Mouse (Mus musculus) intestine, postnatal 0 days (tissue): ENCODE measurements around the gene Copz2. TPM values are rescaled to one million over a fixed set of nuclear protein-coding genes. Genes with fewer than 3 reads are reported as not detected.

Experiments
- ATAC-seq: fragments of 200-750 bp; cut with Nextera tagmentation; 2 replicates; pipeline ENCODE4 v1.8.0; 2017; ENCODE audit warnings: mild to moderate bottlenecking, moderate TSS enrichment, moderate library complexity
- H3K27ac ChIP-seq: fragments of 300-500 bp; sonication (generic); 2 replicates; pipeline ENCODE4 v1.5.1; 2014; ENCODE audit warnings: mild to moderate bottlenecking, low read depth, low read length, moderate library complexity
- H3K27me3 ChIP-seq: fragments of 300-500 bp; sonication (generic); replicated peaks from 2 replicates; pipeline ENCODE4 v1.6.1; 2014; ENCODE audit warnings: low read length, mixed read lengths; ENCODE audit not compliant: control insufficient read depth, insufficient read depth
- H3K36me3 ChIP-seq: fragments of 300-500 bp; sonication (generic); 2 replicates; pipeline ENCODE4 v1.6.1; 2014; ENCODE audit warnings: mild to moderate bottlenecking, moderate library complexity; ENCODE audit not compliant: control insufficient read depth, insufficient read depth
- H3K4me1 ChIP-seq: fragments of 300-500 bp; sonication (generic); replicated peaks from 2 replicates; pipeline ENCODE4 v1.6.1; 2014; ENCODE audit warnings: antibody characterized with exemption, low read length, mixed read lengths; ENCODE audit not compliant: control insufficient read depth, insufficient read depth
- H3K4me2 ChIP-seq: fragments of 300-500 bp; sonication (generic); replicated peaks from 2 replicates; pipeline ENCODE4 v1.6.1; 2014; ENCODE audit warnings: low read depth, mild to moderate bottlenecking, moderate library complexity
- H3K4me3 ChIP-seq: fragments of 300-500 bp; sonication (generic); 2 replicates; pipeline ENCODE4 v1.5.1; 2014; ENCODE audit warnings: low read depth, low read length
- H3K9ac ChIP-seq: fragments of 300-500 bp; sonication (generic); 2 replicates; pipeline ENCODE4 v1.6.1; 2014; ENCODE audit warnings: mild to moderate bottlenecking, low read depth, low read length
- H3K9me3 ChIP-seq: fragments of 300-500 bp; sonication (generic); 2 replicates; pipeline ENCODE4 v1.6.1; 2016; ENCODE audit warnings: mixed run types; ENCODE audit not compliant: control insufficient read depth
- CTCF ChIP-seq: sonication (generic); IDR thresholded peaks from 2 replicates; pipeline ENCODE4 v1.5.1; 2016; ENCODE audit warnings: low read depth, mild to moderate bottlenecking, control low read depth, antibody characterized with exemption, moderate library complexity
- WGBS: fragments of 180-500 bp; shearing (Covaris S2); extraction: QIAGEN DNeasy Blood & Tissue Kit; methylation state at CpG from one replicate; pipeline ENCODE4 v1.1.7; 2014; 5-methylcytosine and 5-hydroxymethylcytosine counted together
- polyA plus RNA-seq: library from polyadenylated mRNA; unstranded; fragments of >200 nt; fragmentation: Nextera tagmentation; extraction: Ambion mirVana; gene quantifications from 2 replicates; pipeline ENCODE4 v1.2.1, GENCODE M21; 2015

Gene Copz2
- polyA plus RNA-seq, 1 experiment from 2014 or later, result 46.8 TPM

- no peak for ATAC-seq
- 79% methylated on average over 4 of the region's 4 CpGs for WGBS
- Histone ChIP-seq H3K36me3 (no peaks in the 10 kb centered on the region), H3K27ac (no peak overlapping the region), H3K9me3 (no peaks in the 10 kb centered on the region), H3K9ac (no peak overlapping the region), H3K4me2 (no peak overlapping the region), H3K27me3 (peaks cover 8% of the 10 kb centered on the region), H3K4me3 (no peak overlapping the region), H3K4me1 (no peaks in the 10 kb centered on the region)
- no peak for TF ChIP-seq CTCF
These were observed 10.0 kb downstream of the Copz2 start for GRCm38 (mm10) chr11:96859635-96860034.

- Histone ChIP-seq H3K4me1 (no peaks in the 10 kb centered on the region), H3K27ac (no peak overlapping the region), H3K36me3 (no peaks in the 10 kb centered on the region), H3K27me3 (peaks cover 8% of the 10 kb centered on the region), H3K9me3 (no peaks in the 10 kb centered on the region), H3K9ac (no peak overlapping the region), H3K4me3 (no peak overlapping the region), H3K4me2 (no peak overlapping the region)
- TF ChIP-seq CTCF, result peak; percentile 94
- peak; percentile 11; the same call in 1 of the 2 replicates for ATAC-seq
- whole genome bisulfite sequencing, result 7% methylated on average over 8 of the region's 8 CpGs
These were observed 10.9 kb downstream of the Copz2 start for GRCm38 (mm10) chr11:96860564-96860963.

- ATAC-seq, result peak; percentile 12
- Histone ChIP-seq H3K27me3 (peaks cover 8% of the 10 kb centered on the region), H3K4me3 (peak overlapping the region; percentile 38), H3K36me3 (no peaks in the 10 kb centered on the region), H3K9me3 (no peaks in the 10 kb centered on the region), H3K27ac (no peak overlapping the region), H3K4me2 (peak overlapping the region; percentile 76), H3K9ac (peak overlapping the region; percentile 23; the same call in 1 of the 2 replicates), H3K4me1 (no peaks in the 10 kb centered on the region)
- no peak for TF ChIP-seq CTCF
- WGBS, result under 1% methylated on average over 20 of the region's 20 CpGs
These were observed 11.8 kb downstream of the Copz2 start for GRCm38 (mm10) chr11:96861446-96861845.

DNA sequence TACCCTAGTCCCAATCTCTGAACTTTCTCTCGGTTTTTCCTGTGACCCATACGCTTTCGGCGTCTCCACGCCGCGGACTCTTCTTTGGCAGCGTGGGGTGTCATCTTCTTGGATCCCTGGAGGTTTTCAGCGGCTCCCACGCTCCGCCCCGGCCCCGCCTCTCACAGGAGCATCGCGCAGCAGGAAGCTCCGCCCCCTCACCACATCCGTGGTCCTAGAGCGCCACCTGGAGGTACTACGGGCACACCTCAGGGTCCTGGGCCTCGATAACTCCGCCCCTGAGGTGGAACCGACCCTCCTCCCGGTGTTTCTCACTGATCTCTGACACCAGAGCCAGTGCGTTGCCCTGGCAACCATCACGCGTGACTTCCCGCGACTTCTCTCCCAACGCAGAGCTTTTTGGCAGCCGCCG is 12.2 kb downstream of the Copz2 start:
- Histone ChIP-seq H3K36me3 (no peaks in the 10 kb centered on the region), H3K4me2 (peak overlapping the region; percentile 76), H3K9me3 (no peaks in the 10 kb centered on the region), H3K9ac (peak overlapping the region; percentile 23; the same call in 1 of the 2 replicates), H3K4me1 (no peaks in the 10 kb centered on the region), H3K4me3 (peak overlapping the region; percentile 38), H3K27me3 (peaks cover 8% of the 10 kb centered on the region), H3K27ac (no peak overlapping the region)
- WGBS, result under 1% methylated on average over 31 of the region's 31 CpGs
- TF ChIP-seq CTCF, result peak; percentile 99
- peak; percentile 78 for ATAC-seq

DNA sequence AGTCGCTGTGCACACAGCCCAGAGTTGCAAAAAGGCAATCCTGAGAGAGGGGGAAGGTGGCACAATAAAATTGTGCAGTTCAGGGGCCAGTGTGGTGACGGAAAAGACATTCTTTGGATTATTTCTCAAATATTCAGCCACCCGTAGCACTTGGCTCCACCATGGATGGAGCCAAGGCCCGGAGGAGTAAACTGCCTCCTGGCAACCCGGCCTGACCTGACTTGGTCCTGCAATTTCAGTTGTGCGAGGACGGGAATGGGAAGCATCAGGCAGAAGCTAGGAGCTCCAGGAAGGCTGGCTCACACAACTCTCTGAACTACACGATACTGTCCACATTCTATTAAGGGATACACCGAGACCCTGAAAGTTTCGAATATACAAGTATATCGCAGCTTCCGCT is 12.9 kb downstream of the Copz2 start:
- H3K4me3 ChIP-seq, result no peak overlapping the region; the same call in 1 of the 2 replicates
- H3K4me2 ChIP-seq, result peak overlapping the region; percentile 76; the same call in 1 of the 2 replicates
- H3K27me3 ChIP-seq, result peaks cover 8% of the 10 kb centered on the region
- no peaks in the 10 kb centered on the region for H3K9me3 ChIP-seq
- no peak for TF ChIP-seq CTCF
- no peaks in the 10 kb centered on the region for H3K36me3 ChIP-seq
- no peak overlapping the region for H3K9ac ChIP-seq
- no peaks in the 10 kb centered on the region for H3K4me1 ChIP-seq
- H3K27ac ChIP-seq, result no peak overlapping the region
- whole genome bisulfite sequencing, result 81% methylated on average over 12 of the region's 12 CpGs
- no peak for ATAC-seq

DNA sequence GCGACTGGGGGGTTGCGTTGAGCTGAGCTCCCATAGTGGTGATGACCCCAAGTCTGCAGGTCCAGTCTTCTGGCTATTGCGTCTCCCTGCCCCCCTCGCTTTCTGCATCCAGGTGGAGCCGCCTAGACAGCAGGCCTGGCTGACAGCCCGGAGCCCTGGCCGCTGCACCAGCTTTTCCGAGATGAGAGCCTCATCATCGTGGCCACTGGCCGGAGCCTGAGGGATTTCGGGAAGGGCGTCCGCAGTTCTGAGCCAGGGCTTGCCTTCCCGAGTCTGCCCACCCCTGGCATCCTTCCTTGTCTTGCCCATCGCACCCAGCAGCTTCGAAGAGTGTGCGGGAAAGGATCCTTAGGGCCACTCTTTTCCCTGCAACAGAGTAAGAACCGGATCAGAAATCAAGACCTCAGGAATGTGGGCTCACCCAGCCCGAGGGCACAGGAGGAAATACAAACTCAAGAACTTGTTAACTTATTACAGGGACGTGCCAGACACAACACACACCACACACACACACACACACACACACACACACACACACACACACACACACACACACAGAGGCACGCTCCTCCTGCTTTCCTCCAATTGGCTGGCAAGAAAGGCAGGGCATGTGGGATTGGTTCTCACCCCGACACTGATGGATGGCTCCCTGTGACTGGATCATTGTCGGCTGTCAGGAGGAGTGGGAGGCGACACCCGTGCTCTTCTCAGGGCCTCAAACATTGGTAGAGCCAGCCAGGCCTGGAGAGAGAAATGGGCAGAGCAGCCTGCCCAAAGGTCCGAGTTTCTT is 13.7 kb downstream of the Copz2 start:
- no peak for ATAC-seq
- Histone ChIP-seq H3K9me3 (no peaks in the 10 kb centered on the region), H3K9ac (no peak overlapping the region), H3K27me3 (peaks cover 8% of the 10 kb centered on the region), H3K27ac (no peak overlapping the region), H3K4me3 (no peak overlapping the region), H3K4me1 (no peaks in the 10 kb centered on the region), H3K36me3 (no peaks in the 10 kb centered on the region), H3K4me2 (no peak overlapping the region)
- no peak for TF ChIP-seq CTCF
- 27% methylated on average over 26 of the region's 26 CpGs for whole genome bisulfite sequencing
